Mouse (Mus musculus): ENCODE results near the gene Ankrd66. TPM values are rescaled to one million over a fixed set of nuclear protein-coding genes. Genes with fewer than 3 reads are reported as not detected.
"Not testable (repeated sequence)": the region's sequence is repeated elsewhere in the genome, so short reads cannot be mapped to it uniquely, and the experiment has no call there.

Ankrd66 gene
- polyA plus RNA-seq, 1 experiment from 2014 or later: 0.25 TPM

DNA sequence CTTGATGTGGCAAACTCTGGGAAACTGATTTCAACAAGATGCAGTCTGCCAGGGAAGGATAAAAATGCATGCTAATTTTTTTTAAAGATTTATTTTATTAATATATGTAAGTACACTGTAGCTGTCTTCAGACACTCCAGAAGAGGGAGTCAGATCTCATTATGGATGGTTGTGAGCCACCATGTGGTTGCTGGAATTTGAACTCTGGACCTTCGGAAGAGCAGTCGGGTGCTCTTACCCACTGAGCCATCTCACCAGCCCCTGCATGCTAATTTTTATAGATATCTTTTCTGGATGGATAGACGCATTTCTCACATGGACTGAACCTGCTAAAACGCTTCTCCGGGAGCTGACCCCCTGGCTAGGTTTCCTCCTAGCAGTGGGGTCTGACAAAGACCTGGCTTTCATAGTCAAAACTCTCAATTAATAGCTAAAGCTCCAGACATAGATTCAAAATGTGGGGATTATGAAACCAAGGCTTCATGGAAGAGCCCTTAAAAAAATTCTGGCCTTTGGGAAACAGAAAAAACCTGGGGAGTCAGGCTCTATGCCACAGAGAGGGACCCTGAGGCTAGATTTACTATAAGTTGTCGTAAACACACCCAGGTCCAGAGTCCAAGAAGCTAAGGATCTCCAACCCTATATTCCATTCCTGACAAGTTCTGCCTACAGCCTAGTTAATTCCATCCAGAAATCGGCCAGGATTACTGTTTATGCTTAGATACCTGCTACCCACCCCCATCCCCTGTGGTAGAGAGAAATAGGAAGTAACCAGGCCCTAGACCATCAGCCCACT, 20.0 kb upstream of the Ankrd66 start:
- no peak for DNase-seq (ENCODE audit: extremely low spot score, low spot score)
- WGBS: 92% methylated on average over 7 of the region's 7 CpGs

GRCm38 (mm10) chr17:43558678-43559077, 15.2 kb upstream of the Ankrd66 start:
- Histone ChIP-seq H3K4me1 (peaks cover 9% of the 10 kb centered on the region), H3K27me3 (ENCODE audit: poor library complexity, severe bottlenecking) (no peaks in the 10 kb centered on the region), H3K27ac (no peak overlapping the region), H3K4me3 (no peak overlapping the region), H3K9me3 (no peaks in the 10 kb centered on the region), H3K36me3 (replicated peaks) (no peaks in the 10 kb centered on the region)
- no peak for DNase-seq (ENCODE audit: extremely low spot score, low spot score)
- 83% methylated on average over 3 of the region's 3 CpGs for WGBS

More for the DNA sequence above, 20.0 kb upstream of the Ankrd66 start:
- no peaks in the 10 kb centered on the region for H3K27me3 ChIP-seq (ENCODE audit: poor library complexity, severe bottlenecking)
- no peaks in the 10 kb centered on the region for H3K36me3 ChIP-seq (replicated peaks)
- no peak overlapping the region for H3K4me3 ChIP-seq
- H3K4me1 ChIP-seq: peaks cover 14% of the 10 kb centered on the region
- no peak overlapping the region for H3K27ac ChIP-seq
- no peaks in the 10 kb centered on the region for H3K9me3 ChIP-seq

- Histone ChIP-seq H3K4me1 (peaks cover 9% of the 10 kb centered on the region), H3K4me3 (no peak overlapping the region), H3K9me3 (no peaks in the 10 kb centered on the region), H3K27me3 (ENCODE audit: poor library complexity, severe bottlenecking) (no peaks in the 10 kb centered on the region), H3K36me3 (replicated peaks) (no peaks in the 10 kb centered on the region), H3K27ac (no peak overlapping the region)
- DNase-seq (ENCODE audit: extremely low spot score, low spot score): no peak
- WGBS: 57% methylated on average over 6 of the region's 6 CpGs
Measured at GRCm38 (mm10) chr17:43557541-43558090, 14.2 kb upstream of the Ankrd66 start.

GRCm38 (mm10) chr17:43557104-43557503, 13.7 kb upstream of the Ankrd66 start:
- H3K27me3 ChIP-seq (ENCODE audit: poor library complexity, severe bottlenecking): no peaks in the 10 kb centered on the region

GRCm38 (mm10) chr17:43554516-43555403, 11.3 kb upstream of the Ankrd66 start:
- H3K4me3 ChIP-seq: no peak overlapping the region
- no peak for DNase-seq (ENCODE audit: extremely low spot score, low spot score)
- no peak overlapping the region for H3K27ac ChIP-seq
- peaks cover 26% of the 10 kb centered on the region for H3K4me1 ChIP-seq
- WGBS: 82% methylated on average over 12 of the region's 12 CpGs
- no peaks in the 10 kb centered on the region for H3K9me3 ChIP-seq
- H3K27me3 ChIP-seq (ENCODE audit: poor library complexity, severe bottlenecking): no peaks in the 10 kb centered on the region
- no peaks in the 10 kb centered on the region for H3K36me3 ChIP-seq (replicated peaks)

More at GRCm38 (mm10) chr17:43557104-43557503, 13.7 kb upstream of the Ankrd66 start:
- Histone ChIP-seq H3K27ac (no peak overlapping the region), H3K4me1 (peaks cover 9% of the 10 kb centered on the region), H3K4me3 (no peak overlapping the region), H3K9me3 (no peaks in the 10 kb centered on the region), H3K36me3 (replicated peaks) (no peaks in the 10 kb centered on the region)
- 84% methylated on average over 4 of the region's 4 CpGs for WGBS
- DNase-seq (ENCODE audit: extremely low spot score, low spot score): no peak

DNA sequence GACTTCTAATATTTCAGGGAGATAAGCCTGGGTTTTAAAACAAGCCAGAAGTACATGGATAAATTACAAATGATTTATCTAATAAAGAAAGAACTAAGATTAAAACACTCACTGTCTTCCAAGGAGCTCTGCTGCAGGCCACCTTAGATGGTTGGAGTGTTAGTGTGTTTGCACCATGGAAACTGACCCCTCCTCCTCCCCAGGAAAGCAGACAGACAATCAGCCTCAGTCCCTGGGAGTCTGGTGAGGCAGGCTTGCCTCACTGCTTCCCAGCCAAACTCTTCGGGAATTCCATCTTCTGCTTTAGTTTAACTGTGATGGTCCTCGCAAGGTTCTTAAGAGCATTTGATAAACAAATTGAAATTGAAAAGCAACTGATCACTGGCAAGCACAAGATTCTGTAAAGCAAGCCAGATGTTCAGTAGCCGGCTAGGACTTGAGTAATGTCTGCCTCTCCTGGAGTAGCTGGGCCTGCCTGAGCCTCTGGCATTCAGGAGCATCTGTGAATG, 7.7 kb upstream of the Ankrd66 start:
- WGBS: 44% methylated on average over 3 of the region's 3 CpGs
- Histone ChIP-seq H3K4me3 (no peak overlapping the region), H3K4me1 (peaks cover 16% of the 10 kb centered on the region), H3K27ac (peak overlapping the region; percentile 58), H3K36me3 (replicated peaks) (no peaks in the 10 kb centered on the region), H3K9me3 (no peaks in the 10 kb centered on the region), H3K27me3 (ENCODE audit: poor library complexity, severe bottlenecking) (no peaks in the 10 kb centered on the region)
- DNase-seq (ENCODE audit: extremely low spot score, low spot score): peak; percentile 21

DNA sequence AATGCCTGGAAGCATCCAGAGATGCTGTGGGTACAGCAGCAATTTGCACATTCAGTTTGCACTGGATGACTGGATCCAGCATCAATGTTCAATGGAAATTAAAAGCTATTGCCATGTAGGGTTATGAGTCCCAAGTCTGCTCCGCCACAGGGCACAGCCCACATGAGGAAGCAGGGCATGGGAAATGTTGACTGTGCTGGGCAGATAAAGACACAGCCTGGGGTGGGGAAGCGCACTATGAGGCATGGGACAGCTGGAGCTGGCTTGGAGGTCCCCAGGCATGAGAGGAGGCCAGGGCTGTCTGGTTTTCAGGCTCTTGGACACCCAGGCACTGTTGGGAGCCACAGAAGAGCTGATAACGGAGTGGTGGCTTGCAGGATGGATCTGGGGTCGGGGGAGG, 601 bp upstream of the Ankrd66 start:
- Histone ChIP-seq H3K4me3 (no peak overlapping the region), H3K4me1 (no peaks in the 10 kb centered on the region), H3K27me3 (ENCODE audit: poor library complexity, severe bottlenecking) (no peaks in the 10 kb centered on the region), H3K36me3 (replicated peaks) (no peaks in the 10 kb centered on the region), H3K9me3 (no peaks in the 10 kb centered on the region), H3K27ac (no peak overlapping the region)
- DNase-seq (ENCODE audit: extremely low spot score, low spot score): no peak
- 87% methylated on average over 4 of the region's 4 CpGs for WGBS

DNA sequence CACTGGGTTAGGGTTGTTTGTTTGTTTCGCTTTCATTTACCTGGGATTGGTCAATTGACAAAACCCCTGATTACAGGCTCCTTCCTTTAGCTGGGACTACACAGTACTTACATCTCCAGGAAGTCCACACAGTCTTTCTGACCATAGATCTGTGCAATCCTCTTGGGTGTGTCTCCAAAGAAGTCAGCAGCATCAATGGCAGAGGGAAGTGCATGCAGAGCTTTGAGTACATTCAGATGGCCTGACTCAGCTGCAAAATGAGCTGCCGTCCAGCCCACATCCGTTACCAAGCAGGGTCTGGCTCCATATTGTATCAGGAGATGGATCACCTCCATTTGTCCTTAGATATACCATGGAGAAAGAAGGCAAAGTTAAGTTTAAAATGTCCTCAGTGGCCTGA, 4.7 kb downstream of the Ankrd66 start:
- 93% methylated on average over 3 of the region's 3 CpGs for WGBS
- Histone ChIP-seq H3K36me3 (replicated peaks) (no peaks in the 10 kb centered on the region), H3K4me3 (no peak overlapping the region), H3K9me3 (no peaks in the 10 kb centered on the region), H3K27me3 (ENCODE audit: poor library complexity, severe bottlenecking) (peaks cover 19% of the 10 kb centered on the region), H3K27ac (no peak overlapping the region), H3K4me1 (peaks cover 16% of the 10 kb centered on the region)
- DNase-seq (ENCODE audit: extremely low spot score, low spot score): no peak

GRCm38 (mm10) chr17:43536841-43537240, 6.6 kb downstream of the Ankrd66 start:
- WGBS: 92% methylated on average over 6 of the region's 6 CpGs
- H3K9me3 ChIP-seq, H3K27ac ChIP-seq: not testable (repeated sequence)

GRCm38 (mm10) chr17:43534362-43535222, 8.8 kb downstream of the Ankrd66 start:
- WGBS: 11% methylated on average over 23 of the region's 23 CpGs
- H3K36me3 ChIP-seq (replicated peaks): no peaks in the 10 kb centered on the region
- H3K27ac ChIP-seq: peak overlapping the region; percentile 76
- DNase-seq (ENCODE audit: extremely low spot score, low spot score): peak; percentile 74
- H3K4me1 ChIP-seq: peaks cover 18% of the 10 kb centered on the region
- no peaks in the 10 kb centered on the region for H3K9me3 ChIP-seq
- peak overlapping the region; percentile 41 for H3K4me3 ChIP-seq
- peaks cover 22% of the 10 kb centered on the region for H3K27me3 ChIP-seq (ENCODE audit: poor library complexity, severe bottlenecking)

More at GRCm38 (mm10) chr17:43536841-43537240, 6.6 kb downstream of the Ankrd66 start:
- Histone ChIP-seq H3K4me1 (peaks cover 18% of the 10 kb centered on the region), H3K27me3 (ENCODE audit: poor library complexity, severe bottlenecking) (peaks cover 22% of the 10 kb centered on the region)
- not testable (repeated sequence) for H3K36me3 ChIP-seq (replicated peaks); DNase-seq (ENCODE audit: extremely low spot score, low spot score); H3K4me3 ChIP-seq

DNA sequence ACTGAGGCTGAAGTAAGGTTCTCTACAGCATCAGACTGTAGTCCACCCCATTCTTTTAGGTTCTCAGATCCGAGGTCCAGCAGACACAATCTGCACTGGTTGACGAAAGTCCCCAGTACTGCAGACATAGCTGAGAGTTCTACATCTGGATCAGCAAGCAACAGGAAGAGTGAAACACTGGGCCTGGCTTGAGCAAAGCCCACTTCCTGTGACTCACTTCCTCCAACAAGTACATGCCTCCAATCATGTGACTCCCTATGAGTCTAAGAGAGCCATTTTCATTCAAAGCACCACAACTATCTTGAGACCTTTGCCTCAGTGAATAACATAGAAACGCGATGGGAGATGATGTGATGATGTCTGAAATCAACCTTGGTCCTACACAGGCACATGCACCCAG, 12.2 kb downstream of the Ankrd66 start:
- H3K27me3 ChIP-seq (ENCODE audit: poor library complexity, severe bottlenecking): peaks cover 12% of the 10 kb centered on the region
- H3K36me3 ChIP-seq (replicated peaks): no peaks in the 10 kb centered on the region
- WGBS: 92% methylated on average over 4 of the region's 4 CpGs
- no peak overlapping the region for H3K4me3 ChIP-seq
- peaks cover 18% of the 10 kb centered on the region for H3K4me1 ChIP-seq
- peaks cover 6% of the 10 kb centered on the region; the same call in 1 of the 2 replicates for H3K9me3 ChIP-seq
- DNase-seq (ENCODE audit: extremely low spot score, low spot score): no peak
- no peak overlapping the region for H3K27ac ChIP-seq

DNA sequence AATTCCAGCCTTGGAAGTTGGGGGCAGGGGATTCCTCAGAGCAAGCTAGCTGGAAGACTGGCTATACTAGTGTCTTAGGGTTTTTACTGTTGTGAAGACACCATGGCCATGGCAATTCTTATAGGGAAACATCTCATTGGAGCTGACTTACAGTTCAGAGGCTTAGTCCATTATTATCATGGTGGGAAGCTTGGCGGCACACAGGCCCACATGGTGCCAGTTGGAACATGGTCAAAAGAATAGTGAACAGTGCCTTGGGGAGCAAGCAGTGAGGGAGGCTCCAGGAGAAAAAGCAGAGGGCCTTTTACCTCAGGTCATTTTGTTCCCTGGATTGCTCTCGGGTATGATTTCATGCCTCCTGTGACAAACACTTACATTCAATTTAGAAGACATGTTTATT, 12.9 kb downstream of the Ankrd66 start:
- Histone ChIP-seq H3K4me1 (peaks cover 18% of the 10 kb centered on the region), H3K36me3 (replicated peaks) (no peaks in the 10 kb centered on the region), H3K4me3 (no peak overlapping the region), H3K9me3 (peaks cover 10% of the 10 kb centered on the region; the same call in 1 of the 2 replicates), H3K27me3 (ENCODE audit: poor library complexity, severe bottlenecking) (peaks cover 5% of the 10 kb centered on the region), H3K27ac (no peak overlapping the region)
- 93% methylated on average over 2 of the region's 2 CpGs for WGBS
- DNase-seq (ENCODE audit: extremely low spot score, low spot score): no peak

All from forebrain, embryonic 10.5 days (tissue).